Mouse (Mus musculus): ENCODE measurements at regions not wholly inside any gene's neighbourhood (a gene's known extent, or its start where the extent isn't known, plus 50 kb on each side); places are given as distances from the start of the nearest gene placed in this dataset.
"Not testable (repeated sequence)": the region's sequence is repeated elsewhere in the genome, so short reads cannot be mapped to it uniquely, and the experiment has no call there.

DNA sequence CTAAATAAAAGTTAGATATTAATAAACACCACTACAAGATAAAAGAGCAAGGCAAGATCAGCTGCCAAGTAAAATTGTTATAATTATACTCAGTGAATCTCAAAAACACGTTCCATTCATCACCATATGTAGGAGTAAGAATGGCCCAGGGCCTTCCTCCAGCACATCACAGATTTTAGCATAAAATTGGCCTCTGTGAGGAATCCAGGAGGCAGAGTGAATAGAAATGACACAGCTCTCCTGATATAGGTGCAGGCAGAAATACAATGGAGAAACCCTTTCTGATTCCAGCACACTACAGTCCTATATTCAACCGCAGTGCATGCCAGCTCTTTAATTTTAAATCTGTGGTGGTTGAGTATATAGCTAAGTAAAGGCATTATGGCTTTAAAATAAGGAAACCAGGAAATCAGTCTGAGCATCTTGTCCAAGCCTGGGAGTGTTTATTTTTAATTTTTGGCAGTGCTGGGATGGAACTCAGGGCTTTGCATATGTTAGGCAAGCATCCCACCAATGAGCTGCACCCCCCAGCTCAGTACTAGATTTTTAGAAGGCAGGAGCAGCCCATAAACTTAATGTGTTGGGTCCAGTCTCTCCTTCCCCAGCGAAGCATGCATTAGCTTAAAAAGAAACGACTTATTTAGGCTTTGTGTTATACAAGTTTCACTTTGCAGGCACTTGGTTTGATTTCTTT, 158.3 kb upstream of the Ptprz1 start:
- peak in 1 of 2 experiments; percentile 26 for DNase-seq (ENCODE audit: low spot score in 2 of 2)

- DNase-seq (ENCODE audit: low spot score in 2 of 2) = no peak
Measured at GRCm38 (mm10) chr6:22716144-22716856, 159.0 kb upstream of the Ptprz1 start.

- DNase-seq (ENCODE audit: low spot score in 2 of 2) = no peak
Measured at GRCm38 (mm10) chr6:22698187-22698586, 177.1 kb upstream of the Ptprz1 start.

GRCm38 (mm10) chr6:22688678-22689126, 186.6 kb upstream of the Ptprz1 start:
- no peak for DNase-seq (ENCODE audit: low spot score in 2 of 2)

DNA sequence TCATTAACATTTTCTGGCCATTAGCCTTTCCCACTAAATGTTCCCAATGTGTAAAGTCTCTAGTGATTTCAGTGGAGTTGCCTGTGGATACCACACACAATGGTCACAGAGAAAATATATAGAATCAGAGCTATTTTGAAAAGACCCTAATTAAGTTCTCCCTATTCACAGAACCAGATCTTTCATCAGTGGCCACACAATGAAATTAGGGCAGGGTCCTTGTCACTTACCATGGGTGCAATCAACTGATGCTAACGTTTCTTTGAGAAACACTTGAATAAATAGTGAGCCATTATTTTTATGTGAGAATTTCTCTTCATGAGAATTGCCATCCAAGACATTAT, 200.7 kb upstream of the Ptprz1 start:
- no peak for DNase-seq (ENCODE audit: low spot score in 2 of 2)

- no peak for DNase-seq (ENCODE audit: low spot score in 2 of 2)
Measured at GRCm38 (mm10) chr6:22673919-22674585, 201.2 kb upstream of the Ptprz1 start.

DNA sequence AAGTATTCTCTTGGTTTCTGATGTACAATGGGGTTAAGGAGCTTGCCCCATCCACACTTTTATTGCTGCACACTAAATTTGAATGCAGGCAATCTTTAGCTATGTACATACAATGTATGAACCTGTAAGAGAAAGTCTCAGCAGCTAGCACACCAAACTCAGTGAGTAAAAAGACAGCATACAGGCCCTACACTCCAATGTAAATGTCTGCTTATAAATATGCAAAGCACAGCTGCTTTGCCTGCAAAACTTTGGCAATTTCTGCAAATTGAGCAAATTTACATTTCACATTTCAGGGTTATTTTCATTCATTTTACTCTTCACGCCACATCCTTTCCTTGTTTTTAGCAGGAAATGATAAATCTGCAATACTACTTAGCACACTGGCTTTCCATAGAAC, 203.8 kb upstream of the Ptprz1 start:
- no peak for DNase-seq (ENCODE audit: low spot score in 2 of 2)

GRCm38 (mm10) chr6:22668190-22668975, 206.9 kb upstream of the Ptprz1 start:
- DNase-seq (ENCODE audit: low spot score in 2 of 2) = no peak

GRCm38 (mm10) chr6:22657401-22657800, 217.9 kb upstream of the Ptprz1 start:
- DNase-seq (ENCODE audit: low spot score in 2 of 2) = not testable (repeated sequence)

DNA sequence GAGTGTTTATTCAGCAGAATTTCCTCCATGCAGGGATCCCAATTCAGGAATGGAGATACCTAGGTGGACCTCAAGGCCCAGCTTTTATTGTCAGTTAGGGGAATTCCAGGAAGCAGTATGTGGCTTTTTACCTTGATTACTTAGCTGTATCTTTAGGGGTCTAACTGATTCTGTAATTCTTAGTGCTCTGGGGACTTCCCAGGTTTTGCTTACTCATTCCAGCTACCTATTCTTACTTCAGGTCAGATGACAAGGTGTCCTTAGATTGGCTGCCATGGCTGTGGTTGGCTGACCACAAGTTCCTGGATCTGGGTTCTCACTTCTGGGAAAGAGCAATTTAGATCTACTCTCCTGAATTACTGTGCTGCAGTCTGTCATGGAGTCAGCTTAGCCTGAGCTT, 235.2 kb upstream of the Ptprz1 start:
- DNase-seq (ENCODE audit: low spot score in 2 of 2) = no peak

GRCm38 (mm10) chr6:22635141-22635540, 240.2 kb upstream of the Ptprz1 start:
- no peak for DNase-seq (ENCODE audit: low spot score in 2 of 2)

- DNase-seq (ENCODE audit: low spot score in 2 of 2) = no peak
Measured at GRCm38 (mm10) chr6:22634740-22635139, 240.6 kb upstream of the Ptprz1 start.

- DNase-seq (ENCODE audit: low spot score in 2 of 2) = no peak
Measured at GRCm38 (mm10) chr6:22591592-22591991, 235.5 kb upstream of the Fam3c start.

GRCm38 (mm10) chr6:22584851-22585250, 228.8 kb upstream of the Fam3c start:
- DNase-seq (ENCODE audit: low spot score in 2 of 2) = no peak

- no peak for DNase-seq (ENCODE audit: low spot score in 2 of 2)
Measured at GRCm38 (mm10) chr6:22572925-22573324, 216.9 kb upstream of the Fam3c start.

GRCm38 (mm10) chr6:22567891-22568290, 211.8 kb upstream of the Fam3c start:
- DNase-seq (ENCODE audit: low spot score in 2 of 2) = no peak

- no peak for DNase-seq (ENCODE audit: low spot score in 2 of 2)
Measured at GRCm38 (mm10) chr6:22548296-22549245, 192.5 kb upstream of the Fam3c start.

- DNase-seq (ENCODE audit: low spot score in 2 of 2) = no peak
Measured at GRCm38 (mm10) chr6:22541603-22542002, 185.6 kb upstream of the Fam3c start.

GRCm38 (mm10) chr6:22538254-22538653, 182.2 kb upstream of the Fam3c start:
- DNase-seq (ENCODE audit: low spot score in 2 of 2) = no peak

- no peak for DNase-seq (ENCODE audit: low spot score in 2 of 2)
Measured at GRCm38 (mm10) chr6:22524384-22524783, 168.3 kb upstream of the Fam3c start.
